Mouse (Mus musculus) liver, embryonic 12.5 days (tissue): ENCODE measurements around the gene Ptpdc1. TPM values are rescaled to one million over a fixed set of nuclear protein-coding genes. Genes with fewer than 3 reads are reported as not detected.

ENCODE experiments used
- ATAC-seq: fragments of 200-750 bp; cut with Nextera tagmentation; 2 replicates; pipeline ENCODE4 v1.8.0; 2017; ENCODE audit warnings: moderate number of reproducible peaks, mild to moderate bottlenecking, moderate library complexity
- H3K27ac ChIP-seq: fragments of 300-500 bp; sonication (generic); 2 replicates; pipeline ENCODE4 v1.5.1; 2016; ENCODE audit warnings: mild to moderate bottlenecking
- H3K27me3 ChIP-seq: fragments of 300-500 bp; sonication (generic); replicated peaks from 2 replicates; pipeline ENCODE4 v1.6.1; 2016; ENCODE audit warnings: mild to moderate bottlenecking, moderate library complexity
- H3K36me3 ChIP-seq: fragments of 300-500 bp; sonication (generic); 2 replicates; pipeline ENCODE4 v1.6.1; 2016; ENCODE audit warnings: mild to moderate bottlenecking, moderate library complexity
- H3K4me1 ChIP-seq: fragments of 300-500 bp; sonication (generic); 2 replicates; pipeline ENCODE4 v1.6.1; 2016
- H3K4me2 ChIP-seq: fragments of 300-500 bp; sonication (generic); 2 replicates; pipeline ENCODE4 v1.6.1; 2016; ENCODE audit warnings: mild to moderate bottlenecking, moderate library complexity
- H3K4me3 ChIP-seq: fragments of 300-500 bp; sonication (generic); 2 replicates; pipeline ENCODE4 v1.5.1; 2016; ENCODE audit warnings: mild to moderate bottlenecking, moderate library complexity
- H3K9ac ChIP-seq: fragments of 300-500 bp; sonication (generic); 2 replicates; pipeline ENCODE4 v1.6.1; 2016; ENCODE audit warnings: mild to moderate bottlenecking, moderate library complexity
- H3K9me3 ChIP-seq: fragments of 300-500 bp; sonication (generic); replicated peaks from 2 replicates; pipeline ENCODE4 v1.6.1; 2016; ENCODE audit warnings: mild to moderate bottlenecking, moderate library complexity
- WGBS: fragments of 180-500 bp; shearing (Covaris S2); methylation state at CpG from one replicate; pipeline ENCODE4 v1.1.7; 2016; ENCODE audit not compliant: insufficient replicate concordance; 5-methylcytosine and 5-hydroxymethylcytosine counted together
- polyA plus RNA-seq: library from polyadenylated mRNA; unstranded; fragments of >200 nt; fragmentation: Nextera tagmentation; extraction: Ambion mirVana; gene quantifications from 2 replicates; pipeline ENCODE4 v1.2.1, GENCODE M21; 2016

Gene Ptpdc1
- polyA plus RNA-seq, 1 experiment from 2014 or later, result 1.2 TPM

DNA sequence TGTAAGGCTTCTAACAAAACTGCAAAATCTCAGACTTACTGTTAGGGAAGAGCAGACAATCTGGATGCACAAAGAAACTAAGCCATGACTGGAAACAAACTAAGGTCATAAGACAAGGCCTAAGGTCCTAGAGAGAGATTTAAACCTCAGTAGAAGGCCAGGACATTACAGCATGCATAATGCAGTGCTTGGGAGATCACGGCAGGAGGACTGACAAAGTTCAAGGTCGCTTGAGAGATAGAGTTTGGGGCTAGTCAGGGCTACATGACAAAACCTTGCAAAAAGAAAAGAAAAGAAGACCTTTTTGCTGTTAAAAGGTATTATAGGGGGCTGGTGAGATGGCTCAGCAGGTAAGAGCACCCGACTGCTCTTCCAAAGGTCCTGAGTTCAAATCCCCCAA is 22.2 kb downstream of the Ptpdc1 start:
- H3K4me1 ChIP-seq, result no peaks in the 10 kb centered on the region
- 56% methylated on average over 3 of the region's 3 CpGs for WGBS
- no peak for ATAC-seq

DNA sequence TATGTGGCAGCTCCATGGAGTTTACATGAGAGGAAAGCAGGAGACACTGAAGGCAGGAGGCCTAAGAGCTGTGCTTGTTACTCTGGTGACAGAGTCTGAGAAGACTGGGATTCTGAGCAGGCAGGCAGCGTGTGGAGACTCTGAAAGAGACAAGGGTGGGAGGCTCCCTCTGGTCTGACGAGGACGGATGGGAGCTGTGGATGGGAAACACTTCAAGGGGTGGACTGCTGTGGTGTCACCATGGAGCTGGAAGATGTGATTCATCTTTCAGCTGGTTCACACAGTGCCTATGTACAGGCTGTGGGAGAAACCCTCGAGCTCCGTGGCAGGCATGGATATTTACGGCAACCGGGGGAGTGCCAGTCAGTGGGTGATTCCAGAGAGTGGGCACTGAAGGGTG is 30.9 kb downstream of the Ptpdc1 start:
- Histone ChIP-seq H3K4me2 (no peak overlapping the region), H3K36me3 (no peaks in the 10 kb centered on the region), H3K27me3 (no peaks in the 10 kb centered on the region; the same call in none of the 2 replicates), H3K27ac (no peak overlapping the region), H3K4me3 (no peak overlapping the region), H3K9me3 (no peaks in the 10 kb centered on the region), H3K9ac (no peak overlapping the region), H3K4me1 (no peaks in the 10 kb centered on the region)
- WGBS, result 66% methylated on average over 7 of the region's 7 CpGs
- no peak for ATAC-seq

More for the DNA sequence above, 22.2 kb downstream of the Ptpdc1 start:
- H3K36me3 ChIP-seq, result no peaks in the 10 kb centered on the region
- H3K4me2 ChIP-seq, result no peak overlapping the region
- no peak overlapping the region for H3K27ac ChIP-seq
- H3K9me3 ChIP-seq, result no peaks in the 10 kb centered on the region
- no peak overlapping the region for H3K9ac ChIP-seq
- no peaks in the 10 kb centered on the region for H3K27me3 ChIP-seq
- no peak overlapping the region for H3K4me3 ChIP-seq

DNA sequence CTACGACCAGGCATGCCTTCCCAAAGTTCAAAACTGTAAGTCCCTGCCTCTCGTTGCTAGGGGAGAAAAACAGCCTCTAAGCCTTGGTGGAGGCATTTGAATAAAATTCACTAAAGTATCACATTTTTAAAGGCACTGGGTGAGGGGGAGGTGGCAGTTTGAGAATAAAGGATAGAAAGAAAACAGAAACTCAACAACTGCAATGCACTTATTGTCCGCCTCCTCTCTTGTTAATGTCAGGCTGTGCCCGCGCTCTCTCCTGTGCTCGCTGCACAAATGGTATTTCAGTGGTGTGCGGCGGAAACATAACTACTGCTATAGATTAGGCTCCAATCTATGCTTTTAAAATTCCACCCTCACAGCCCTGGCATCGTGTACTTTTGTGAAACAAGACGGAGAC is 31.4 kb downstream of the Ptpdc1 start:
- H3K9ac ChIP-seq, result no peak overlapping the region
- H3K36me3 ChIP-seq, result no peaks in the 10 kb centered on the region
- no peaks in the 10 kb centered on the region for H3K9me3 ChIP-seq
- no peak for ATAC-seq
- no peaks in the 10 kb centered on the region for H3K4me1 ChIP-seq
- H3K27me3 ChIP-seq, result no peaks in the 10 kb centered on the region; the same call in none of the 2 replicates
- H3K4me3 ChIP-seq, result no peak overlapping the region
- 73% methylated on average over 10 of the region's 10 CpGs for WGBS
- no peak overlapping the region for H3K27ac ChIP-seq
- H3K4me2 ChIP-seq, result no peak overlapping the region

DNA sequence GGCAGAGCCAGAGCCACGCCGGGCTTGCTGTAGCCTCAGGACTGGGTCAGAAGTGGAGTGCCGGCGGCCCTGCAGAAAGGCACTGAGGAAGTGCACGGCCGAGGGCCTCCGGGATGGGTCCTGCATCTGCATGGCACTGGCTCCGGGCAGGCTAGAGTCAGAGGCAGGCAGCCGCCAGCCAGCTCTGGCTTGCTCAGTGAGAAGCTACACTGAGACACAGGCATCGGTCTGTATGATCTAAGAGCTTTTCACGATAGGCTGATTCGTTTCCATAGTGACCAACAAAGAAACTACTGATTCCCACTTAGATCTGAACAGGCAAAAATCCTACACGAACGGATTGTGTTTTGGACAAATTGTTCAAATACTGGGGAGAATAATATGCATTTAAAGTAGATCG is 32.3 kb downstream of the Ptpdc1 start:
- no peak overlapping the region for H3K4me2 ChIP-seq
- H3K4me3 ChIP-seq, result no peak overlapping the region
- H3K4me1 ChIP-seq, result no peaks in the 10 kb centered on the region
- ATAC-seq, result no peak
- H3K9ac ChIP-seq, result no peak overlapping the region
- 58% methylated on average over 15 of the region's 15 CpGs for WGBS
- H3K27me3 ChIP-seq, result no peaks in the 10 kb centered on the region; the same call in none of the 2 replicates
- H3K9me3 ChIP-seq, result no peaks in the 10 kb centered on the region
- no peaks in the 10 kb centered on the region for H3K36me3 ChIP-seq
- no peak overlapping the region for H3K27ac ChIP-seq

DNA sequence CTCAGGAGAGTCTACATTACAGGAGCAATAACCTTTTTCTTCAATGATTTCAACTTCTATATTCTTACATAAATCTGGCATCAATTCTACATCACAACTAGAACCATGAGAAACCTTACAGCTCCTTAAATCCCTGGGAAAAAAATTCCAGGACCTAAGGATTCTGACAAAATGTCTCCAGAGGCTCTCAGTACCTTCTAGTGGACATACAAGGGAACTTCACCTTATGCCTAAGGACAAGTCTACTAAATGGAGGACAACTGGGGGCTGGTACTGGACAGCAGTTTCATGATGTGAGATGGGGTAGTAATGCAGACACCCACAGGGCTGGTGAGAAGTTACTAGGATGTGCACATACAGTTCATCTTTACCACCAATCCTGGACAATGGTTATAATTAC is 34.7 kb downstream of the Ptpdc1 start:
- no peak overlapping the region for H3K4me2 ChIP-seq
- no peak for ATAC-seq
- H3K4me3 ChIP-seq, result no peak overlapping the region
- no peaks in the 10 kb centered on the region; the same call in none of the 2 replicates for H3K27me3 ChIP-seq
- no peaks in the 10 kb centered on the region for H3K36me3 ChIP-seq
- H3K4me1 ChIP-seq, result no peaks in the 10 kb centered on the region
- no peak overlapping the region for H3K27ac ChIP-seq
- H3K9me3 ChIP-seq, result no peaks in the 10 kb centered on the region
- H3K9ac ChIP-seq, result no peak overlapping the region

DNA sequence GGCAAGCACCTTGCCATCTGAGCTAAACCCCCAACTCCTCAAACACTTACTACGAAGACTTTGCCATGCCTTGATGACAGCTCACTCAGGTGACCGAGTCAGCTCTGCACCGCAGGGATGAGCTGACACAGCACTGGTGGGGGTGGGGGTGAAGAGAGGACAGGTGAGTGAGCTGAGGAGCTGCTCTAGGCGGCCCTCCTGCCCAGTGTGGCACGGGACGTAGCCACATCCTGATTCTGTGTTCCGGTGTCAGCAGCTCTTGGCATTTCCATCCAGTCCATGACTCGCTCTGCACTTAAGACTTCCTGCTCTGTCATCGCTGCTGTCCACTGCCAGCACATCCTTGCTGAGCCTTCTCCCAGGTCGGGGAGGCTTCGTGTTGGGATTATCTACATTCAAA is 38.1 kb downstream of the Ptpdc1 start:
- no peaks in the 10 kb centered on the region for H3K36me3 ChIP-seq
- no peaks in the 10 kb centered on the region; the same call in none of the 2 replicates for H3K27me3 ChIP-seq
- H3K27ac ChIP-seq, result no peak overlapping the region
- H3K4me1 ChIP-seq, result no peaks in the 10 kb centered on the region
- no peak overlapping the region for H3K4me2 ChIP-seq
- 60% methylated on average over 11 of the region's 11 CpGs for WGBS
- no peak overlapping the region for H3K9ac ChIP-seq
- no peak for ATAC-seq
- no peak overlapping the region for H3K4me3 ChIP-seq
- no peaks in the 10 kb centered on the region for H3K9me3 ChIP-seq

DNA sequence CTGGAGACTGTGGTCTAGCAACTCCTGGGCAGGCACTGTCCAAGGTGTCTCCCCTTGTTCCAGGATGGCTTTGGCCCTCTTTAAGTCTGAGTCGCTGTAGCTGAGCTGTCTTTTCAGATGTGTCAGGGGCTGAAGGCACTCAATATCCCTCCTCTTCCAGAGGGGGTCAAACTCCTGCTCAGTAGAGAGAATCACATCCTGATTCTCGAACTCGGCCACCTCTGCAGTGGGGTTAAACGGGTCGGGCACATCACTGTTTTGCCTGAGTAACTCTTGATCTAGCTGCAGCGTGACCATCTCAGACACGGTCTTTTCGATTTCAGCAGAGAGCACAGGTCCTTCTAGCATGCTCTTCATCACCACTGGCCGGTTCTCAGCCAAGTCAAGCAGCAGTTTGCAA is 39.0 kb downstream of the Ptpdc1 start:
- H3K9ac ChIP-seq, result no peak overlapping the region
- H3K27ac ChIP-seq, result no peak overlapping the region
- no peaks in the 10 kb centered on the region for H3K9me3 ChIP-seq
- 65% methylated on average over 9 of the region's 9 CpGs for WGBS
- H3K4me2 ChIP-seq, result no peak overlapping the region
- no peak overlapping the region for H3K4me3 ChIP-seq
- H3K36me3 ChIP-seq, result no peaks in the 10 kb centered on the region
- H3K4me1 ChIP-seq, result no peaks in the 10 kb centered on the region
- no peak for ATAC-seq
- no peaks in the 10 kb centered on the region; the same call in none of the 2 replicates for H3K27me3 ChIP-seq

DNA sequence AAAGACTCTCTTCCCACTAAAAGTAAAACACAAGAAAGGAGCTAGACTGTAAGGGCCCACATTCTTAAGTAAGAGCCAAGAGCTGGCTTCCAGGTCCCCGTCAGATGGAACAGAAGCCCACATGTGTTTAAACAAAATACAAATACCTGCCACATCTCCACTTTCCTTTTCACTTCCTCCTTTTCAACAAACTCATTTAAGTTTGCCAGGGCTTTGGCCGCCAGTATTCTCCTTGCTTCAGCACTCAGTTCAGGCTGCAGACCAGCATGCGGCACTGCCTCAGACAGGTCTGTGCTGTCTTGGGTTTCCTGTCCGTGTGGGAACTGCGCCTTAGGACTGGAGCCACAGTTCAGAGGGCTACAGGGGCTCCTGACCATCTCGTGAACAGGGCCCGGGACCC is 39.7 kb downstream of the Ptpdc1 start:
- no peaks in the 10 kb centered on the region for H3K9me3 ChIP-seq
- H3K4me1 ChIP-seq, result no peaks in the 10 kb centered on the region
- H3K36me3 ChIP-seq, result no peaks in the 10 kb centered on the region
- H3K9ac ChIP-seq, result no peak overlapping the region
- H3K27me3 ChIP-seq, result no peaks in the 10 kb centered on the region; the same call in 1 of the 2 replicates
- ATAC-seq, result no peak
- H3K4me2 ChIP-seq, result no peak overlapping the region
- no peak overlapping the region for H3K4me3 ChIP-seq
- 58% methylated on average over 7 of the region's 7 CpGs for WGBS
- no peak overlapping the region for H3K27ac ChIP-seq

DNA sequence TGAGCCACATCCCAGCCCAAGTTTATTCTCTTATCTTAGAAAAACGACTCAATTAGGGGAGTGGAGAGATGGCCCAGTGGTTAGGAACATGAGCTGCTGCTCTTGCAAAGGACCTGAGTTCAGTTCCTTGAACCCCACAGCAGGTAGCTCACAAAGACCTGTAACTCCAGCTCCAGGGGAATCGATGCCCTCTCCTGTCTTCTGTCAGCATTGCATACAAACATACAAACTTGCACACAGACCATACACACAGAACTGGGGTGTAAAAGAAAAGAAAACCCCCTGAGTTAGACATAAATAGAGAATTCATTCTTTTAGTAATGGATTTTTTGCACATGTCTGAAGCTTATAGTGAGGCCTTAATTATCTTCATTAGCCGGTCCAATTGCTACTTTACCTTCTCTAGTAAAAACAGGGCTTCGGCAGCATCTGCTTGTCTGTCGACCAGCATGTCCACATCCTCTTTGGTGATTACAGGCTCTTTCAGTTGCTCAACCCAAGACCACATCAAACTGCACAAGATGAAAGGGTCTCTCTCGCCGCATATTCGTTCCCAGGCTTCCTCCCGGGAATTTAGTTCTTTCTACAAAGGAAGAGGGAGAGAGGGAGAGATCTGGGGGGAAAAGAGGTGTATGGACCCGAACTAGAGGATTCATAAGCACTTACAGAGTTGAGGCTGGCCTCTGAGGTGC is 42.6 kb downstream of the Ptpdc1 start:
- no peak for ATAC-seq
- Histone ChIP-seq H3K36me3 (no peaks in the 10 kb centered on the region), H3K4me2 (no peak overlapping the region), H3K4me3 (no peak overlapping the region), H3K4me1 (no peaks in the 10 kb centered on the region), H3K27ac (no peak overlapping the region), H3K9ac (no peak overlapping the region), H3K27me3 (no peaks in the 10 kb centered on the region; the same call in 1 of the 2 replicates), H3K9me3 (no peaks in the 10 kb centered on the region)
- WGBS, result 50% methylated on average over 10 of the region's 10 CpGs

DNA sequence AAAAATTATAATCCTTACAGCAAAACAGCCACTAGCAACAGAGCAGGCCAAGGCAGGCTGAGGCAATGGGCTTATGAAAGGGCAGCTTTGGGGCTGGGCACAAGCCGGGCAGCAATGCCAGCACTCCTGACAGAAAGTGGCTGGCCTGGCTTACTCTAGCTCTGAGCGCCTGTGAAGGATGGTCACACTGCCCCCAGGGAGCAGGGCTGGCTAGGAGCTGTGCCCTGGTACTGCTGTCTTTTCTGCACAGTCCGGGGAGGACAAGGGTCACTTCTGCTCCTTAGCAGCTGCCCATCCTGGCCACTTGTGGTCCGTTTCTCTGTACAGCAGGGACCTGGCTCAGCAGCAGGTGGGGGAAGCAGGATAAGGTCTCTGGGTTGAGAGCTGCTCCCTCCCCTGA is 46.8 kb downstream of the Ptpdc1 start:
- Histone ChIP-seq H3K4me2 (no peak overlapping the region), H3K4me3 (no peak overlapping the region), H3K36me3 (no peaks in the 10 kb centered on the region), H3K9me3 (no peaks in the 10 kb centered on the region), H3K9ac (no peak overlapping the region), H3K27ac (no peak overlapping the region), H3K27me3 (peaks cover 4% of the 10 kb centered on the region), H3K4me1 (no peaks in the 10 kb centered on the region)
- 60% methylated on average over 4 of the region's 4 CpGs for WGBS
- no peak for ATAC-seq

DNA sequence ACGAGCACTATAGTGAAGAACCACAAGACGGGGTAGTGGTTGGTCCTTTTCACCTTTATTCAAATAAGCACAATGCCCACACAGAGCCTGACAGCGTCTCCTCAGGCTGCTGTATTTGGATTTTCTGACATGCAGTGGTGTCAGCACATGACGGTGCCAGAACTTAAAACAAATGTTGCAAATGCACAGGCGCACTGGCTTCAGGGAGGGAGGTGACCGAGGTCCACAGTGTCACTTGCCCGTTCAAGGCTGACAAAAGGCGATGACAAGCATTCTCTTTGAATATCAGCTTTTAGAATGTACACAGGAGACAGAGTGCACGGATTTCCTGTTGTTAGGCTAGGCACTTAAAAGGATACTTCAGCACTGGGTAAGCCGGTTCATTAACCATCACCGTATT is 47.6 kb downstream of the Ptpdc1 start:
- WGBS, result 57% methylated on average over 11 of the region's 11 CpGs
- no peak overlapping the region for H3K27ac ChIP-seq

DNA sequence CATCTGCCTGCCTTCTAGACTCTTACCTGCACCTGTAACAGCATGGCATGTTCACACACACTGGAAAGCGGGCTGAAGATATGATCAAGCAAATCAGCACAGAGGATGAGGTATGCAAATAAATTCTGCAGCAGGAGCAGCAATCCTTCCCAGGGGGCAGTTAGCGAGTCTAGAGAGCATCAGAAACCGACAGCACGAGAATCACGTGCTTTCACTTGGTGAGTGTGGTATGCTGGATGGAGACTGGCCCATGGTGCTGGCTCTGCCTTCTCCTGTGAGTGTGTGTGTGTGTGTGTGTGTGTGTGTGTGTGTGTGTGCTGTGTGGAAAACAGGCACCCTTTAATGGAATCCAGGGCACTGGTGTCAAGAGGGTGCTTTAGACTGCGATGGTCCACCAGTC is 48.5 kb downstream of the Ptpdc1 start:
- no peak for ATAC-seq
- 63% methylated on average over 6 of the region's 6 CpGs for WGBS
- no peak overlapping the region for H3K4me3 ChIP-seq
- H3K4me1 ChIP-seq, result no peaks in the 10 kb centered on the region
- H3K4me2 ChIP-seq, result no peak overlapping the region
- no peak overlapping the region for H3K27ac ChIP-seq
- no peaks in the 10 kb centered on the region for H3K9me3 ChIP-seq
- peaks cover 4% of the 10 kb centered on the region for H3K27me3 ChIP-seq
- no peak overlapping the region for H3K9ac ChIP-seq
- no peaks in the 10 kb centered on the region for H3K36me3 ChIP-seq

More for the DNA sequence above, 47.6 kb downstream of the Ptpdc1 start:
- no peak overlapping the region for H3K4me2 ChIP-seq
- H3K9ac ChIP-seq, result no peak overlapping the region
- H3K27me3 ChIP-seq, result peaks cover 4% of the 10 kb centered on the region
- H3K36me3 ChIP-seq, result no peaks in the 10 kb centered on the region
- no peaks in the 10 kb centered on the region for H3K4me1 ChIP-seq
- no peaks in the 10 kb centered on the region for H3K9me3 ChIP-seq
- ATAC-seq, result no peak
- H3K4me3 ChIP-seq, result no peak overlapping the region

DNA sequence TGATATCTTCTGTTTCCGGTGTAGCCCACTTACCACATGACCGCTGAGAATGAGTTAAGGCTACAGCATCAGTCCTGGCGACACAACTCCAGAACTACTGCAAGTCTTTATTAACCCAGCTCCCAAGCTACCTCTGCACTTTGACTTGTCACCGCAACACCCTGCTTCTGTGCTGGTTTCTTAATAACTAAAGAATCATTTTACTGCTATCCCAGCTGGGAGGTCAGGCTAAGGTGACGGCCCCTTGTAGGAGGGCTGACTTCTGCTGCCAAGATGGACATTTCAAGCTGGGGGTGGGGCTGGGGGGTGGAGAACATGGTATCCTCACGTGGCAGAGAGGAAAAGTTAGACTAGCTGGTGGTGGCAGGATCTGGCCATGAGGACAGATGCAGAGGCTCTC is 50.7 kb downstream of the Ptpdc1 start:
- 65% methylated on average over 6 of the region's 6 CpGs for WGBS
- Histone ChIP-seq H3K27me3 (peaks cover 4% of the 10 kb centered on the region), H3K36me3 (no peaks in the 10 kb centered on the region), H3K4me2 (no peak overlapping the region), H3K27ac (no peak overlapping the region), H3K4me1 (no peaks in the 10 kb centered on the region), H3K9me3 (no peaks in the 10 kb centered on the region), H3K9ac (no peak overlapping the region), H3K4me3 (no peak overlapping the region)
- ATAC-seq, result no peak
